Mouse (Mus musculus) adrenal gland, postnatal 25 days (tissue): ENCODE measurements at regions not wholly inside any gene's neighbourhood (a gene's known extent, or its start where the extent isn't known, plus 50 kb on each side); places are given as distances from the start of the nearest gene placed in this dataset.
A peak's percentile ranks its signal among the peaks of the same experiment; 100 is the strongest.

ENCODE experiments used
- DNase-seq: peaks from one replicate; pipeline ENCODE4 v3.0.0; 2021; ENCODE audit warnings: mixed read lengths

DNA sequence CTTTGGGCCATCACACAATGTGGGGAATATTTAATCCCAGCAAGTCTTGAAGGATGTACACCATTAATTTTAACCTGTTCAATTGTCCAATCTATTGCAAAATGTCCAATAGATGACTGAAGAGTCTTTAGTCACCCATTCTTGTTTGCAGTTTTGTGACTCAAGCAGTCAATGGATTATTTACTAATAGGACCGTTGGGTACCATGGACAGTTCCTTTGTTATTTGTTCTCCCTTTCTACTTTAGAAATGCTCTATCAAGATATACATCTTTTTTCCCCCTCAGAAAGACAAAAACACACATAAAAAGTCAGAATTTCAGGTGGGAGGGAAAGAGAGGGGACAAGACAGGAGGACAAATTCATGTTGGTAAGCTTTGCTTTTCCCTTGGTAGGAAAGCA is 598.3 kb downstream of the Gm9195 start:
- DNase-seq: no peak

DNA sequence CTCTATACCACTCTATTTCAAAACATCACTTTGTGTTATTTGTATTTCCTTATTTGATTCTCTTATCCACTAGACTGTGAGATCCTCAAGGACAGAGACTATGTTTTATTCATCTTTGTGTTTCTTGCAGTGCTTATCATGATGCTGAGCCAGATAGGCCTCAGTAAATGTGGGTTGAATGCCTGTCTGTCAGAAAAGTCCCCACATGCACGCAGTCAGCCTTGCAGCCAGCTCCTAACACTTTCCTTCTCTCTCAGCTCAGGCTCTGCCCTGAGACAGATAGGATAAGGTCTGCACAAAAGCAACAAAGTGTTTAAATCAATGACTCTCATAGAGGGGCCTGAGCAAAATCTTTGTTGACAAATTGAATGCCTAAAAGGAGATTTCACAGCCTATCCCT is 600.0 kb downstream of the Gm9195 start:
- DNase-seq: no peak

DNA sequence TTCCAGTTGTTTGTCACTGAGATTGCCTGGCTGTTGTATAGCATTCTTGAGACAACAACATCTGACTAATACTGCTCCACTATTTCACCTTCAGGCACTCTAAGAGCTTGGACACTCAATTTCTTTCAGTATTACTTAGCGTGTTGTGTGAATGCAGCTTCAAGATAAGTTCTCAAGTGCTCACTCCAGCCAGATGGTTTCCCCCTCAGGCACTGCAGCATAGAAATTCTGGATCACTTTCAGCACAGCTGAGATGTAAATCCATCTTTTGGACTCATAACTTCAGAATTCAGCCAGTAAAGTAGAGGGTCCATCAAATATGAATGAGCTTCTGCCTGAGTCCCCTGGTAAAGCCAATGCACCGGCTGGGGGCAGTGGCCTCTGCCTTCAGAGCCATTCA is 608.8 kb downstream of the Gm9195 start:
- no peak for DNase-seq

DNA sequence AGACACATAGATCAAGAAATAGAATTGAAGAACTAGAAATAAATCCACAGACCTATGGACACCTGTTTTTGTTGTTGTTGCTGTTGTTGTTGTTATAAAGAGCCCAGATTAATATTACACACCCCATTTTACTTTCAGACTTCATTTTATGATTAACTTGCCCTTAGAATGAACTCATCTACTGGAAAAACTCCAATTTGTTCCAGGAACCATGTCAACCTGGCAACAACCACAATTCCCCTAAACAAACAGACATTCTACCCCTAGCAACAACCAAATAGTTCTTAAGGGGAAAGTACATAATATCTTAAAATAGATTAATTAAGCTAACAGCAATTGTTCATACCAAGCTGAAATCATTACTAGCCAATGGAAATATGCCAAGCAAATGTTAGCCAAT is 646.1 kb downstream of the Gm9195 start:
- no peak for DNase-seq

DNA sequence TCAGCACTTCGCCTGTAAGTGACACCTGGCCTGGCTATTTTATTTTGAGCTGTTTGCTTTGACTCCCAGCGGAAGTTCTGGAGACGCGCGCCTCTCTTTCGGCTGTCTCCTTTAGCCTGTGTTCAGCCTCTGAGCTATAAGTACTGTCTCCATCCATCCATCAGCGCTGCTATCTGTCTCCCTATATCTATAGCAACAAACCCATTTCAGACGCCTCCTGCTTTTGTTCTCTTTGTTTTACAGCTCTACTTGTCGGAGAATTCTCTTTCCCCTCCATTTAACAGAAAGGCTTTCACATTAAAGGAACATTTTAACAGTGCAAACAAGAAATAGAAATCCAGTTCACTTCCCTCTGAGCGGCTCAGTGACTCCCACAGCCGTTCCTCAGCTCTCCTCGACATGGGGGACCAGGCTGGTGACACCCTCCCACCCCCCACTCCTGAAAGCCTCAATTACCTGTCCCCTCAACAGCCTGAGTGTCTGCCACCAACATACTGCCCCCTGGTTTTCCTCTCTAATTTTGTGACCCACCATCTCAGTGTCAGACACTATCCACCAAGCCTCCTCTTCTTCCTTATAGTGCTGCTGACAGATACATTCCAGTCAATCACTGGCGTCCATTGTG is 682.7 kb downstream of the Gm9195 start:
- no peak for DNase-seq

DNA sequence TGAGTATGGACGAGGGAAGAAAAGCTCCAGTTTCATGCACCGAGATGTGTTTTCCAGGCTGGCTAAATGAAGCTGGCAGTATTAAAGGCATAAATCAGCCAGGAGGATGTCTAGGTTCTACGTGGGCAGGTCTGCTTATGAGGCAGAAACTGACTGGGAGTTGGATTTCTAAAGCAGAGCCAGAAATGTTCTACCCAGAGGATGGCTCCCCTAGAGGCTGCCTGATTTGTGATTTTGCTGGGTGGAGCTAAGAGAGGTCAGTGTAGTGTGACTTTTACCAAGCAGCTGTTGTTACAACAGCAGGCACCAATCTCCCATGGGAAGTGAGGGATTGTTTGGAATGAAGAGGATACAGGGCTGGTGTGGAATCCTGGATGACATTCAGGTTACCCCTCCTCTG is 686.0 kb downstream of the Gm9195 start:
- DNase-seq: no peak

DNA sequence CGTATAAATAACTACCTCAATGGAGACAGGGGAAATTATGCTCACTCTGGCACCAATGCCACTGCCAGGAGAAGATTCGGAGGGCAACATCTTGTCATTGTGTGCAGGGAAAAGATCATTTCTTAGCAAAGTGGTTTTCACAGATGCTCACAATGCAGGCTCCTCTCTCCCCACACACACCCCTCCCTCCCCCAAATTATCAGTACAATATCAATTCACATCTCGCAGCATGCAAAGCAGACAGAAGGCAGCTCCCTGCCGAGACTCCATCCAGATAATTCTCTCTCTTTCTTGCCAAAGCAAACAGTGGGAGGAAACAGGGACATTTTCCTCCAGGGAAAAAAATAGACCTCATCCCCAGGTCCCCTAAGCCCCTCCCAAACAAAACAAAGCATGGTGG is 691.8 kb downstream of the Gm9195 start:
- no peak for DNase-seq

DNA sequence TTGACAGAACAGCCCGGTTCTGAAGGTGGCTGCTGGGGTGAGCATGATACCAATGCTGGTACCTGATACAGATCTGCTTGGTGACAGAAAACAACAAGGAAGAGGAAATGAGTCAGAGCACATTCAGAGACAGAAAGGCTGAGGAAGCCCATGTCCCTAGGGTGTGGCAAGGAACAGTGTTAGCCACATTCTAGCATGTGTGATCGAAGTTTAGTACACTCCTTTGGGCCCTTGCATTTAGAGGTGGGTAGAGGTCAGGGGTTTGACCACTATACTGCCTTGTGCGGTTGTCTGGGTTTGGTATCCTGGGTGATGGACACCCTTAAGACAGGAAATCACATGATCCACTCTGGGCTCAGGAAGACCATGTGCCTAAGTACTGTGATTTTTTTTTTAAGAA is 695.9 kb downstream of the Gm9195 start:
- no peak for DNase-seq

DNA sequence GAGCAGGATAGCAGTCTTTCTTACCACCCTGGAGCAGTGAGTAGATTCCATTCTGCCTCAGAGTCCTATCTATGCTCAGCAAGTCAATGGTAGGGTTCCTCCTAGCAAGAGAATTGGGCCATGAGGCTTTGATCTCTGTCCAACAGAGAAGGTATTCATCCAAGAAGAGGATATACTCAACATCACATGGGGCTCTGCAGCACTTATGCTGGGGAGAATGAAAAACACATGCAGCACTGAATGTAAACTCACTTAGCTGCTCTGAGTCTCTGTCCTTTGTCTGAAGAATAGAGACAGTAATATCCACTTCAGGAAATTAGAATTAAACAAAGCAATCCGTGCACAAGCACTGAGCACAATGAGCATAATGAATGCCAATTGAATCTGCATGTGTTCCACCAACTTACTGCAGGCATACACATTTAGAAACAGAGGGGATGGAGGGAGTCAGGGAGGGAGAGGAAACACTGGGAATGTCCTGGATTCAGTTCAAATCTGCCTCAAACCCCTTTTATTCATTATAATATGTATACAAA is 714.6 kb downstream of the Gm9195 start:
- DNase-seq: no peak

DNA sequence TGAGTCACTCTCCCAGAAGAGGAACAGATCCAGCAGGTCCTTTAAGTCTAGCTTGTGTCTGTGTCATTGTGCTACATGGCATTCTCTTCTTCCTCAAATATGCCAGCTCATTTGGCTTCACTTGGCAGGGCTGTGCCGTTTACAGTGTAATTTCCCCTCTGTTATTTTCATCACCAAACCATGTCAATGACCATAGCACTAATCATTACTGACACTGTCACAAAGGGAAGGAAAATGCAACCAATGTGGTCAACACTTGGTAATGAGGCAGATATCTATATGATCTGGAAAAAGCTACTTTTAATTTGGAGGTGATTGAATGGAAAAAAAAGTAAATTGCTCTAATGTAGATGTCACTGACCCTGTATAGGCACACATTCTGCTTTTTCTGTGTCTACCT is 724.8 kb downstream of the Gm9195 start:
- no peak for DNase-seq

DNA sequence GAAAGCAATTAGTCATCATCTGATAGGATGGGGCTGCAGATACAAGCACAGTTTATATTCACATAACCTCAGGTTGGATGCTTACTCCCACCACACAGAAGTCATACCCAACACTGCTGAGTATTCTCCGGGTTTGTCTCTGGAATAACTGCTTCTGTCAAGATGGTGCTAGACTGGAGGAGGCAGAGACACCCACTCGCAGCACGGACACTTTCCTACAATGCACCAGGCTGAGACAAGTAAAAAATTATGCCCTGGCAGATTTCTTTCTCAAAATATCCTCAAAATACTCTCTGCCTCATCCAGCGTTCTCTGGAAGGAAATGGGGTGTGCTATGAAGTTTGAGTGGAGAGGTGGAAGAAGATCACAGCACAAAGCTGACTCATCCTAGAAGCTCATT is 763.1 kb downstream of the Gm9195 start:
- no peak for DNase-seq

DNA sequence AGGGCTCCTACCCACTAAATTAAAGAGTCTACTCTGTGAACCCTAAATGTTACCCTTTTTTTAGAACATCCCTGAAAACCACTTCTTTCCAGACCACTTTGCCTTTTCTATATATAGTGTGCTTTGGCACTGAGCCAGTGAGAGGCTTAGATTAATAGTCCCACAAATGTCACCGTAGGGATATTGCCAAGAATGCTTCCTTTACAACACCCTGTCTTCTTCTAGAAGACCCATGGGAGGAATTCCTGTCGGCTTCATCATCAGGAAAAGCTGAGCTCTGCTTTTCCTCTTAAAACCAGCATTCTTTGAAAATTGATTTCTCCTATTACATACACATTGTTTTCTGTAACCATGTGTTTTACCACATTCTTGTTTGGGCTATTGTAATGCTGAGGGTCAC is 768.1 kb downstream of the Gm9195 start:
- DNase-seq: no peak

DNA sequence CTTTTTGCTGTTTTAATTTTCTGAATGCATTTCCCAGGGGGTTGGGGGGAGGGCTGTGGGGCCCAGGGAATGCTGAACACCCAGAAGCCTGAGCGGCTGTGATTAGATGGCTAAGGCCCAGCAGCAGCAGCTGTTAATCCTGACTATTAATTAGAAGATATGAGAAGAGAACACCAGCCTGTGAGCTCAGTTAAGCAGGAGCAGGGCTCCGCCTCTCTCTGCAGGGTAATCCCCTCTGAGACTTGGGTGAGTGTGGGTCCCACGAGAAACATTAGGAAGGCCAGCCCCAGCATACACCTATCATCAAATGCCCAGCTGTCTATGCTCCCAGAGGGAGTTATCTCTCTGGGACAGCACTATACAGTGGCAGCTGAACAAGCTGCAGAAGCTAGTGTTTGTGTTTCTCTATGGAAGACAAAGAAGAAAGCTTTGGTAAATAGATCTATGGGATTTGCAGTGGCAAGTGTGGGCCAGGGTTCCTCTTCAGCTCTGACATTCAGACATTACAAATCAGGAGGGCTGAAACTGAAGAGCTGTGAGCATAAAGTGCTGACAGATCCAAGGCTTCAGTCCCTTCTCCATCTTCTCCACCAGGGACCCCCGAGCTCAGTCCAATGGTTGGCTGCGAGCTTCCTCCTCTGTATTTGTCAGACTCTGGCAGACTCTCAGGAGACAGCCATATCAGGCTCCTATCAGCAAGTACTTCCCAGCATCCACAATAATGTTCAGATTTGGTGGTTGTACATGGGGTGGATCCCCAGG is 781.9 kb downstream of the Gm9195 start:
- DNase-seq: no peak

DNA sequence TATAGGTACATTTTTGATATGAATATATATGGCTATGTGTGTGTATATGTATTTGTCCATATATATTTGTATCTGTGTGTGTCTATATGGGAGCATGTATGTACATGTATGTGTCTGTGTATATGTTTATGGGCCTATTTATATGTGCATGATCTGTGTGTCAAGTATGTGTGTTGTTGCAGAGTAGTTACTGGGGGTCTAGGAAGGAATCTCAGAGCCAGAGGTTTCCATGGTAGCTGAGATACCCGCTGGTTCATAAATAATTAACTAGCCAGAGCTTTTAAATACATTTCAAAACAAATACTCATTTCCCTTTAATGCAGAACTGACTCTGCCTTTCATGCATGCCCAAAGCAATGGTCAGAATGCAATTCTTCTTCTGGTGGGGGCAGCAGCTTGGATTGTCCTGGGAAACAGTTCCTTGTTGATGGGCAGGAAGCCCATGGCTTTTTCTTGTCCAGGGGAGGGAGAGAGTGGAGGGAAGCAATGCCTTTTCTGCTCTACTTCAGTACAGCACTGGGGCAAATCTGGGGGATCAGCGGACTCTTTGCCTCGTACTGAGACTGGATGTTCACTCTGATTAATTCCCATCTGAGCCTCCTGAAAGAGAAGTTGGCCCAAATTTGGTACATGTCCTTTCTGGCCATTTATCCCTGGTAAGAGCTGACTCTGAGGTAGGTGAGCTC is 798.7 kb downstream of the Gm9195 start:
- no peak for DNase-seq

DNA sequence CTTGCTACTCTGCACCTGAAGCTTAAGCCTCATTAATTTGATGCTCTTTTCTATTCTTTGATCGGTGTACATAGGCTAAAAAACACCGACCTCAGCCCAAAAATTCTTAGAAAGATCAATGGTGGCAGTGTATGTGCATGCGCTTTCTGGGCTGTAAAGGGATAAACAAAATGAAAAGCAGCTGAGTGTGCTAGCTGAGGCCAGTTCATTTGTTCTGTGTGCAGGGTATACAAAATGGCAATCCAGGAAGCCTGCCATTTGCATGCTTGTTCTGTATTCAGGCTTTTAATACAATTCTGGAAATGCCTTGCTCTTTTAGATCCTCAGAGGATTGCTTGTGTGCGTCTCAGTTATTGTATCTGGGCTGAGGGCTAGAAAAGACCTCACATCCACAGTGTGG is 817.1 kb downstream of the Gm9195 start:
- no peak for DNase-seq

DNA sequence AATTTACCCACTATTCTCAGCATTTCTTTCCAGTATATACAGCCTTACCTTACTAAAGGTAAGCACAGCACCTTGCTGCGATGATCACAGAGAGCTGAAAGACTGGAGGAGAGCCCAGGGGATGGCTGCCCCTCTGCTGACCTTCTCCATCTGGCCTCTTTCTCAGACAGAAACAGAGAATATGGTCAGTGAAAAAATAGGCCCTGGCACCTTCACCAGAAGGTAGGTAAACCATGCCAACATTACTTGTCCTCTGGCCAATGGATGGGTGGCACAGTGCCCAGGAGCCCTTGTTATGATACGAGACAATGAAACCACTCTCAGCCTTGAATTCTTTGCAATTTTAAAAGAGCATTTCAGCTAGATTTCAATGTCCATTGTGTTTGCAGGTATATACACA is 817.8 kb downstream of the Gm9195 start:
- DNase-seq: peak; percentile 38

DNA sequence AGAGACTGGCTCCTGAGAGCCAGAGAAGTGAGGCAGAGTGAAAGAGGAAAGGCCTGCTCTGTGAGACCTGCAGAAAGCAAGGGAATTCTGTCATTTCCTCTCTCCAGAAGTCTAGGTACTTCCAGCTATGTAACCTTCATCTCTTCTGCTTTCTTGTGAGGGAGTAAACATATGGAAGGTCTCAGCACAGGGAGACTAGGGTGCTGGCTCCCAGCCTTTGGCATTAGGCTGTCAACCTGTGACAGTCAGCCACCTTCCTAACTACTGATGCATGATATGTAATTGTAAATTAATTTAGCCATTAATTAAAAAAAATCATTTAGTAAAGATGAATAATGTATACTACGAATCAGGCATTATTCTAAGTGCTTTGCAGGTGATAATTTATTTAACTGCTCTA is 819.2 kb downstream of the Gm9195 start:
- DNase-seq: no peak

DNA sequence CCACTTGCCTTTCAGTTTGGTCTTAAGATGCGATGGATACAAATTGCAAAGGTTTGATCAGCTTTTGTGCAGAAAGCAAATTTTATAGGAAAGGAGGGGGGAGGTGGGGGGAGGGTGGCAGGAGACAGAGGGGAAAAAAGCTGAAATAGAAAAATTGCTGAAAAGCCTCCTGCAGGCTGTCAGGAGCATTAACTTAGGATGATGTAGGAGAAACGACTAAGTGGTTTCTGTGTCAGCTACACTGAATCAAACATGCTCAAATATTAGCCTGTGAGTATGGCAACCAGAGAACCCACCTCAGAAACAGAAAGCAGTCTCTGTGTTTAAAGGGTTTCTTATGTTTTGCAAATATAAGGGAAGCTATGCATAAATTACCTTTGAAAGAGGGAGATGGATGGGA is 819.6 kb downstream of the Gm9195 start:
- no peak for DNase-seq

DNA sequence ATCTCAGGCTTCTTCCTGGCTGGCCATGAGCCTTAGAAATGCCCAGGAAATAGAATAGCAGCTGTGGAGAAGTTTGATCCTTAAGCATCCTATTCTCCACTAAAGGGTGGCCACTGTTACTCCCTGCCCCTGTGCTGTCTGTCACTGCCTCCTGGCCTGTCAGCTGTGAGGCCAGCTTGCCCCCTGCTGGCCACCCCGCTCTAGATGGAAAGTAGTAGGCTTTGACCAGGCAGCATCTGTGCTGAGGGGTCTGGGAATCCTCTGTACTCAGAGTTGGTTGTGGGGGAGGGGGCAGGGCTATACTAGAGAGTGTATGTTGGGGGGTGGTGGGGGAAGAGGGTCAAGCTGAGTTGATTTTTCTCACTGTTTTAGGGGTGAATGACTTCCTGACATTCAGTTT is 821.2 kb downstream of the Gm9195 start:
- DNase-seq: peak; percentile 66

DNA sequence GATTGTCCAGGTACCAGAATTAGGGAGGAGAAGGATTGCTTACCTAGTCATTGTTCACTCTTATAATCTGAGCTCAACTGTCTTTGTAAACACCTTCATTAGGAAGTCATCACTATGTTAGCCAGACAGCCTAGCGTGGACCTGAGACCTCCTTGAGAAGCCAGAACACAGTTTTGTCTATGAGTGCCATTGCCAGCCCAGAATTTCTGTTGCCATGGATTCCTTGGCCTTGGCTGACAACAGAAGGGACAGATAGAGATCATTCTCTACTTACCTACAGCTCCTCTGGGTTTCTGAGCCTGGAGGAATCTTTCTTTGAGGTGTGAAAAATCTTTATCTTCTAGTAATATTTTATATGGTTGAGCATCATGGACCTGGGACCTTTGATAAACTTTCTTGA is 825.0 kb downstream of the Gm9195 start:
- DNase-seq: no peak

DNA sequence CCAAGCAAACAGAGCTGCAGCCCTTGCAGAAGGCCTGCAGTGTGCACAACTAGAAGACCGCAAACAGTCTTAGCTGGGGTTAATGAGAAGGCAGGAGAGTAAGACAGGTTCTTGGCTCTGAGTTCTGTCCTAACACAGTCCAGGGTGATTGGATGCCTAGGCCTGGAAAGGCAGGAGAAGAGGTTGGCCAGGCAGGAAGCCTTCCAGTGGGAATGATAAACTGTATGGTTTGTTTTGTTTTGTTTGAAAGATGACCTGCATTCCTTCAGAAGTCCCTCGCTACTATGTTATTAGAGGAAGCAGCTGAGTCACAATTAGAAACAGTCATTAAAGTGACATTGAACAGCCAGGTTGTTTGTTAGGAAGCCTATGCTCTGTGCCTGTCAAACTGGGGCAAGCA is 831.5 kb downstream of the Gm9195 start:
- no peak for DNase-seq

DNA sequence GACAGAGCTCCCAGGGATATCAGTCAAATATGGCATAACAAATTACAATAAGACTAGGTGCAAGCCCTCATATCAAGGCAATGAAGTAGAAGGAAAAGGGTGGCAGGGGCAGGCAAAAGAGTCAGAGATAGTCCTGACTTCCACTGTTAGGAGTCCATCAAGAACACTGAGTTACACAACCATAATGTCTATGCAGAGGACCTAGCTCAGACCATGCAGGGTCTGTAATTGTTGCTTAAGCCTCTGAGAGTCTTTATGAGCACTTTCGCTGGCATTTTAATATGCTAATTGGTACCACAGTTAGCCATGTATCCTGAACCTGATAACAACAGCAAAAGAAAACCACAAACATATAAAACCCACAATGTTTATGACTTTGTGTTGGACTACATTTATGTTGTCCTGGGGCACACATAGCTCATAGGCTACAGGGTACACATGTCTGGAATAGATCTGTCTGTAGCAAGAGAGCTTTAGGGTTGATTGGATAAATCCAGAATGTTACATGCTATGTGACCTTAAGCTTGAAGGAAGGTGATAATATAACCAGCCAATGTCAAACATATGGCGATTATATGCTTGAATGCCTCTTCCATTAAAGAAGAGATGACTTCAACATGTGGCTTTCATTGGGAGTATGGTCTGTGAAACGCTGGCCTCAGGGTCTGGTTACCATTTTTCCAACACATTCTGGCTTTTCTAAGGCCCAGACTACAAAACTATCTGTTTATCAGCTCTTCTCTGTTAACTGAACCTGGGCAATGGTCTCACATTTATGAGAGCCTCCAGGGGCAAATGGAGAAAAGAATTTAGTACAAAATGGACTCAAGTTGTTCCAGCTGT is 836.6 kb downstream of the Gm9195 start:
- DNase-seq: no peak

DNA sequence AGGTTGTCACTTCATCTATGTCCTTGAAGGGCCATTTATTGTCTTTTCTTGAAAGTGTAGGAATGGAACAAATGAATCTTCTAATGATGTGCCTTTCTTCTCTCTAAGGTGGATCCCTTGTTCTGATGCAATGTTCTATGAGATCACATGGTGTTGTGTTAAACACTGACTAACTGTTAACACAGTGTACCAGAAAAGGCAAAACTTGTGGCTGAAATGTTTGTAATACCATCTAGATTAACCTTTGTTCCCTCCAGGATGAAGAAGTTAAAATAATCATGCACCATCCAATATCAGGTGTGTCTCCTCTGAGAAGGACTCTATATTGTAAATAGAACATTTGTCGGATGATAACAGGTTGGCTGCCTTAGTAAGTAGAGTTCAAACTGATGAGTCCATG is 849.1 kb downstream of the Gm9195 start:
- no peak for DNase-seq
